Mouse (Mus musculus) forebrain, embryonic 15.5 days (tissue): ENCODE data around the gene Olfr462. TPM values are rescaled to one million over a fixed set of nuclear protein-coding genes. Genes with fewer than 3 reads are reported as not detected.

Source experiments
- ATAC-seq: fragments of 200-750 bp; cut with Nextera tagmentation; replicated peaks from 2 replicates; pipeline ENCODE4 v1.8.0; 2017; ENCODE audit warnings: mild to moderate bottlenecking, moderate TSS enrichment, moderate library complexity
- H3K27ac ChIP-seq: fragments of 300-500 bp; sonication (generic); replicated peaks from 2 replicates; pipeline ENCODE4 v1.5.1; 2015; ENCODE audit warnings: mild to moderate bottlenecking, inconsistent platforms
- H3K27me3 ChIP-seq: fragments of 300-500 bp; sonication (generic); 2 replicates; pipeline ENCODE4 v1.6.1; 2015; ENCODE audit warnings: inconsistent platforms
- H3K36me3 ChIP-seq: fragments of 300-500 bp; sonication (generic); 2 replicates; pipeline ENCODE4 v1.6.1; 2015; ENCODE audit warnings: mild to moderate bottlenecking, inconsistent platforms
- H3K4me1 ChIP-seq: fragments of 300-500 bp; sonication (generic); 2 replicates; pipeline ENCODE4 v1.6.1; 2015; ENCODE audit warnings: inconsistent platforms
- H3K4me2 ChIP-seq: fragments of 300-500 bp; sonication (generic); replicated peaks from 2 replicates; pipeline ENCODE4 v1.6.1; 2015; ENCODE audit warnings: mild to moderate bottlenecking, inconsistent platforms
- H3K4me3 ChIP-seq: fragments of 300-500 bp; sonication (generic); 2 replicates; pipeline ENCODE4 v1.5.1; 2015; ENCODE audit warnings: mild to moderate bottlenecking, inconsistent platforms
- H3K9ac ChIP-seq: fragments of 300-500 bp; sonication (generic); replicated peaks from 2 replicates; pipeline ENCODE4 v1.6.1; 2015; ENCODE audit warnings: mild to moderate bottlenecking, inconsistent platforms
- H3K9me3 ChIP-seq: fragments of 300-500 bp; sonication (generic); 2 replicates; pipeline ENCODE4 v1.6.1; 2016; ENCODE audit warnings: inconsistent platforms
- WGBS: fragments of 180-500 bp; shearing (Covaris S2); methylation state at CpG from one replicate; pipeline ENCODE4 v1.1.7; 2015; ENCODE audit warnings: mixed read lengths; 5-methylcytosine and 5-hydroxymethylcytosine counted together
- polyA plus RNA-seq: library from polyadenylated mRNA; unstranded; fragments of >200 nt; fragmentation: Nextera tagmentation; extraction: Ambion mirVana; gene quantifications from 2 replicates; pipeline ENCODE4 v1.2.1, GENCODE M21; 2015

Gene Olfr462
- polyA plus RNA-seq, 1 experiment from 2014 or later, result not detected

- Histone ChIP-seq H3K27me3 (no peaks in the 10 kb centered on the region), H3K9ac (no peak overlapping the region), H3K27ac (no peak overlapping the region), H3K4me3 (no peak overlapping the region), H3K4me2 (no peak overlapping the region), H3K9me3 (no peaks in the 10 kb centered on the region), H3K4me1 (no peaks in the 10 kb centered on the region), H3K36me3 (no peaks in the 10 kb centered on the region)
- WGBS, result 80% methylated on average over 3 of the region's 3 CpGs
- ATAC-seq, result no peak
Measured at GRCm38 (mm10) chr11:87841436-87841835, 50.6 kb downstream of the Olfr462 start.

DNA sequence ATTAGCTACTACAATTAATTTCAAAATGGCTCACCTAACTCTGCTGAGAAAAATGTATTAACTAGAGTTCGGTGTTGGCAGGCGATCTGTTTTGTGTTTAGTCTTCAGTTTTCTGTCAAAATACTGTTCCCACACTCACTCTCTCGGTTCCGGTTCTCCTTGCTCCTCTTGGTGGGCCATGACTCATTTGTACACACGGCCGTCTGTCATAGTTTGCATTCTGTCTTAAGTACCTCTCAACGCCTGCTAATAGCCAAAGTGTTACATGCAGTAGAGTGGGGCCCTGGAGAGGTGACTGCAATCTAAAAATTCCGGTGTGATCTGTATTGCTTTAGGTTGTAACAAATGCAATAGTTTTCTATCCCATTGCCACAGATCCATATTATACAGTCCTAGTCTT lies 51.4 kb downstream of the Olfr462 start:
- no peaks in the 10 kb centered on the region for H3K4me1 ChIP-seq

More for the DNA sequence above, 51.4 kb downstream of the Olfr462 start:
- 86% methylated on average over 8 of the region's 8 CpGs for WGBS
- Histone ChIP-seq H3K27ac (no peak overlapping the region), H3K9ac (no peak overlapping the region), H3K9me3 (no peaks in the 10 kb centered on the region), H3K4me3 (no peak overlapping the region), H3K27me3 (no peaks in the 10 kb centered on the region), H3K4me2 (no peak overlapping the region), H3K36me3 (no peaks in the 10 kb centered on the region)
- ATAC-seq, result no peak

Other genes with a start within 250 kb of the Olfr462 start
- 0.66 and 0.92 TPM in 2 replicates for gene Rnf43, start 229.5 kb downstream of the Olfr462 start, polyA plus RNA-seq
- gene Supt4a, start 154.7 kb downstream of the Olfr462 start, polyA plus RNA-seq, result 160 and 164 TPM in 2 replicates
- 30.3 and 31.8 TPM in 2 replicates for gene Tspoap1, start 131.7 kb downstream of the Olfr462 start, polyA plus RNA-seq
- gene Mpo, start 98.7 kb downstream of the Olfr462 start, polyA plus RNA-seq, result 0.18 and 0.27 TPM in 2 replicates
- 0.62 and 0.89 TPM in 2 replicates for gene Lpo, start 64.0 kb downstream of the Olfr462 start, polyA plus RNA-seq
- gene Mks1, start 39.1 kb downstream of the Olfr462 start, polyA plus RNA-seq, result 12.1 and 13.3 TPM in 2 replicates
- gene Epx, start 16.7 kb downstream of the Olfr462 start, polyA plus RNA-seq, result 0.09 and 0.28 TPM in 2 replicates
- not detected in 2 replicates for gene Olfr463, start 5.1 kb upstream of the Olfr462 start, polyA plus RNA-seq
- not detected in 2 replicates for gene Olfr464, start 28.7 kb upstream of the Olfr462 start, polyA plus RNA-seq
- 38.5 and 39.3 TPM in 2 replicates for gene Dynll2, start 95.3 kb upstream of the Olfr462 start, polyA plus RNA-seq
- gene Srsf1, start 155.1 kb upstream of the Olfr462 start, polyA plus RNA-seq, result 342 and 347 TPM in 2 replicates
- 60.6 and 61.4 TPM in 2 replicates for gene Vezf1, start 176.0 kb upstream of the Olfr462 start, polyA plus RNA-seq
- 39.2 and 43.4 TPM in 2 replicates for gene Cuedc1, start 205.8 kb upstream of the Olfr462 start, polyA plus RNA-seq